Mouse (Mus musculus) CH12.LX (cell line): ENCODE data around the gene Pou4f1. TPM values are rescaled to one million over a fixed set of nuclear protein-coding genes. Genes with fewer than 3 reads are reported as not detected.

Experiments
- DNase-seq: peaks from one replicate; pipeline ENCODE4 v3.0.0-alpha.2; 2013; ENCODE audit errors: extremely low read depth
- H3K27ac ChIP-seq: 2 replicates; pipeline ENCODE4 v1.5.1; 2012; ENCODE audit warnings: low read depth, mild to moderate bottlenecking, control low read depth, moderate library complexity; ENCODE audit not compliant: insufficient read depth
- H3K27me3 ChIP-seq: replicated peaks from 2 replicates; pipeline ENCODE3; 2012; ENCODE audit warnings: inconsistent platforms
- H3K36me3 ChIP-seq, 2 experiments: replicated peaks in 1 of 2; 2 replicates each; pipeline versions ENCODE3 to v1.6.1; 2012; ENCODE audit warnings: inconsistent platforms in 1 of 2, low read length in 1 of 2, mild to moderate bottlenecking in 1 of 2, mixed read lengths in 1 of 2, moderate library complexity in 1 of 2; ENCODE audit not compliant: control insufficient read depth in 1 of 2, insufficient read depth in 1 of 2
- H3K4me1 ChIP-seq, 2 experiments: 2 replicates each; pipeline ENCODE4 v1.6.1; 2012; ENCODE audit warnings: inconsistent platforms in 1 of 2, moderate library complexity in 1 of 2; ENCODE audit not compliant: insufficient read depth in 2 of 2, control insufficient read depth in 1 of 2
- H3K4me2 ChIP-seq: 2 replicates; pipeline ENCODE4 v1.6.1; 2012; ENCODE audit warnings: low read depth, mild to moderate bottlenecking, control low read depth; ENCODE audit not compliant: poor library complexity, insufficient read depth, severe bottlenecking
- H3K4me3 ChIP-seq, 3 experiments: fragments of 150-350 bp in 1 of 3; sonication (generic) in 1 of 3; replicated peaks in 1 of 3; 2 replicates each; pipeline versions ENCODE3 to v1.5.1; 2011 to 2012; ENCODE audit warnings: low read depth in 2 of 3, low read length in 2 of 3, mild to moderate bottlenecking in 2 of 3, moderate library complexity in 2 of 3, control low read depth in 1 of 3, improper control_type of control experiment in 1 of 3, inconsistent platforms in 1 of 3, mixed read lengths in 1 of 3; ENCODE audit not compliant: poor library complexity in 1 of 3
- H3K79me2 ChIP-seq: replicated peaks from 2 replicates; pipeline ENCODE4 v1.6.1; 2012; ENCODE audit warnings: mild to moderate bottlenecking, moderate library complexity; ENCODE audit not compliant: control insufficient read depth, poor library complexity, insufficient read depth, severe bottlenecking; ENCODE audit errors: extremely low read depth
- H3K9ac ChIP-seq: 2 replicates; pipeline ENCODE4 v1.6.1; 2012; ENCODE audit warnings: low read depth, mild to moderate bottlenecking, control low read depth, moderate library complexity; ENCODE audit not compliant: insufficient read depth
- H3K9me3 ChIP-seq: replicated peaks from 2 replicates; pipeline ENCODE3; 2012; ENCODE audit warnings: low read length, inconsistent platforms, mixed read lengths
- BHLHE40 ChIP-seq: IDR thresholded peaks from 2 replicates; pipeline ENCODE4 v1.6.1; 2011; ENCODE audit warnings: mild to moderate bottlenecking, low read depth, low read length, improper control_type of control experiment
- CHD2 ChIP-seq: IDR thresholded peaks from 2 replicates; pipeline ENCODE4 v1.6.1; 2011; ENCODE audit warnings: low read length, improper control_type of control experiment
- ELF1 ChIP-seq: IDR thresholded peaks from 2 replicates; pipeline ENCODE4 v1.6.1; 2014; ENCODE audit warnings: low read depth, mild to moderate bottlenecking, inconsistent platforms, low read length, improper control_type of control experiment
- EP300 ChIP-seq: IDR thresholded peaks from 2 replicates; pipeline ENCODE4 v1.6.1; 2011; ENCODE audit warnings: low read length, improper control_type of control experiment
- ETS1 ChIP-seq: conservative IDR thresholded peaks from 2 replicates; pipeline ENCODE4 v1.6.1; 2012; ENCODE audit warnings: low read depth, mild to moderate bottlenecking, inconsistent platforms, low read length, improper control_type of control experiment, moderate library complexity
- HCFC1 ChIP-seq: IDR thresholded peaks from 2 replicates; pipeline ENCODE4 v1.6.1; 2012; ENCODE audit warnings: low read depth, mild to moderate bottlenecking, inconsistent platforms, low read length, improper control_type of control experiment
- IRF4 ChIP-seq: IDR thresholded peaks from 2 replicates; pipeline ENCODE4 v1.6.1; 2014; ENCODE audit warnings: low read depth, mild to moderate bottlenecking, inconsistent platforms, low read length, improper control_type of control experiment
- JUN ChIP-seq: IDR thresholded peaks from 2 replicates; pipeline ENCODE4 v1.6.1; 2011; ENCODE audit warnings: low read depth, mild to moderate bottlenecking, low read length, improper control_type of control experiment, moderate library complexity; ENCODE audit not compliant: insufficient read depth
- MAFK ChIP-seq: IDR thresholded peaks from 2 replicates; pipeline ENCODE4 v1.6.1; 2011; ENCODE audit warnings: low read length, improper control_type of control experiment; ENCODE audit not compliant: insufficient replicate concordance
- MAZ ChIP-seq: IDR thresholded peaks from 2 replicates; pipeline ENCODE4 v1.6.1; 2012; ENCODE audit warnings: low read depth, mild to moderate bottlenecking, inconsistent platforms, low read length, improper control_type of control experiment, moderate library complexity
- MEF2A ChIP-seq: IDR thresholded peaks from 2 replicates; pipeline ENCODE4 v1.6.1; 2014; ENCODE audit warnings: low read depth, mild to moderate bottlenecking, inconsistent platforms, low read length, improper control_type of control experiment, borderline replicate concordance
- MYC ChIP-seq: IDR thresholded peaks from 2 replicates; pipeline ENCODE4 v1.6.1; 2011; ENCODE audit warnings: low read depth, mild to moderate bottlenecking, improper control_type of control experiment, low read length
- NELFE ChIP-seq: IDR thresholded peaks from 2 replicates; pipeline ENCODE4 v1.6.1; 2011; ENCODE audit warnings: low read depth, low read length, improper control_type of control experiment
- PAX5 ChIP-seq: IDR thresholded peaks from 2 replicates; pipeline ENCODE4 v1.6.1; 2012; ENCODE audit warnings: low read length, inconsistent platforms, mixed read lengths
- POLR2AphosphoS2 ChIP-seq: IDR thresholded peaks from 2 replicates; pipeline ENCODE4 v1.6.1; 2011; ENCODE audit warnings: low read depth, low read length, improper control_type of control experiment
- RAD21 ChIP-seq: IDR thresholded peaks from 2 replicates; pipeline ENCODE4 v1.6.1; 2011; ENCODE audit warnings: low read depth, mild to moderate bottlenecking, low read length, improper control_type of control experiment, moderate library complexity
- RCOR1 ChIP-seq: conservative IDR thresholded peaks from 2 replicates; pipeline ENCODE4 v1.6.1; 2012; ENCODE audit warnings: low read depth, mild to moderate bottlenecking, inconsistent platforms, low read length, improper control_type of control experiment
- TBP ChIP-seq: conservative IDR thresholded peaks from 2 replicates; pipeline ENCODE4 v1.6.1; 2011; ENCODE audit warnings: low read depth, low read length, improper control_type of control experiment
- USF2 ChIP-seq: conservative IDR thresholded peaks from 2 replicates; pipeline ENCODE4 v1.6.1; 2011; ENCODE audit warnings: low read depth, low read length, improper control_type of control experiment
- ZC3H11A ChIP-seq: IDR thresholded peaks from 2 replicates; pipeline ENCODE4 v1.6.1; 2012; ENCODE audit warnings: low read depth, mild to moderate bottlenecking, inconsistent platforms, low read length, improper control_type of control experiment
- ZKSCAN1 ChIP-seq: IDR thresholded peaks from 2 replicates; pipeline ENCODE4 v1.6.1; 2012; ENCODE audit warnings: low read depth, inconsistent platforms, low read length, improper control_type of control experiment, borderline replicate concordance
- ZNF384 ChIP-seq: IDR thresholded peaks from 2 replicates; pipeline ENCODE4 v1.6.1; 2012; ENCODE audit warnings: low read depth, low read length, improper control_type of control experiment, inconsistent platforms
- dilution Hi-C: fragments of 300-500 bp; cut with MboI; formaldehyde crosslinking; loops from 2 replicates; pipeline ENCODE4 v1.14.3; 2020; ENCODE audit warnings: low sequenced_read_pairs; ENCODE audit not compliant: extremely low pct_unique_long_range_greater_than_20kb, extremely low pct_ligation_motif_present
- in situ Hi-C: fragments of 300-500 bp; cut with MboI; formaldehyde crosslinking; loops from 3 replicates; pipeline ENCODE4 v1.14.3; 2019; ENCODE audit warnings: low sequenced_read_pairs, low pct_ligation_motif_present, low pct_unique_long_range_greater_than_20kb, mixed read lengths
- polyA plus RNA-seq: library from polyadenylated mRNA; unstranded; fragments of >175 nt; gene quantifications from 2 replicates; pipeline ENCODE4 v1.2.1, GENCODE M21; 2012; ENCODE audit warnings: low read depth; ENCODE audit not compliant: insufficient read length
- total RNA-seq, 2 experiments: library from RNA; depleted of rRNA; stranded (reverse); fragments of 300-350 nt in 1 of 2; fragments of >200 nt in 1 of 2; gene quantifications; 2 replicates each; pipeline ENCODE4 v1.2.3; 2012 to 2014

The Pou4f1 gene
- total and polyA plus RNA-seq, 3 experiments, result 1.1 to 4.2 (median 1.5) TPM

GRCm38 (mm10) chr14:104477616-104478015 lies 9.8 kb upstream of the Pou4f1 start:
- H3K4me2 ChIP-seq, result no peak overlapping the region
- H3K36me3 ChIP-seq, result peaks cover 10 to 50% of the 10 kb centered on the region in 2 experiments
- no peaks in the 10 kb centered on the region for H3K9me3 ChIP-seq
- H3K79me2 ChIP-seq, result no peaks in the 10 kb centered on the region
- dilution Hi-C loops (no loop called here), in situ Hi-C loops (loop anchor here (5.0 kb wide), 1 partner anchor 35 kb away; no protein-coding TSS in a partner anchor)
- H3K4me1 ChIP-seq, result peaks cover 9 to 53% of the 10 kb centered on the region in 2 experiments; a peak in 3 of 4 replicates
- no peaks in the 10 kb centered on the region for H3K27me3 ChIP-seq
- H3K4me3 ChIP-seq, result no peak overlapping the region
- no peak overlapping the region for H3K9ac ChIP-seq
- peak; percentile 55 for DNase-seq
- 0 out of 2 replicates have a peak, but pooled peaks have one; percentile 15 for TF ChIP-seq ETS1
- peak; percentile 25; the same call in 1 of the 2 replicates for TF ChIP-seq EP300
- TF ChIP-seq BHLHE40, result peak; percentile 8; the same call in 1 of the 2 replicates
- no peak for TF ChIP-seq RAD21
- TF ChIP-seq CHD2, result no peak
- peak; percentile 71 for TF ChIP-seq ZNF384
- H3K27ac ChIP-seq, result no peak overlapping the region

GRCm38 (mm10) chr14:104475438-104475837 lies 7.6 kb upstream of the Pou4f1 start:
- no peak overlapping the region for H3K9ac ChIP-seq
- H3K4me1 ChIP-seq, result peaks cover 14 to 53% of the 10 kb centered on the region in 2 experiments
- H3K79me2 ChIP-seq, result no peaks in the 10 kb centered on the region
- H3K4me3 ChIP-seq, result no peak overlapping the region
- no peak overlapping the region for H3K4me2 ChIP-seq
- TF ChIP-seq ZKSCAN1 (no peak), TBP (no peak), IRF4 (no peak), ELF1 (no peak), POLR2AphosphoS2 (no peak), MAFK (no peak), RCOR1 (no peak), USF2 (no peak), MYC (no peak), ZC3H11A (no peak), JUN (no peak), MAZ (no peak), NELFE (no peak), HCFC1 (no peak), PAX5 (no peak), CHD2 (no peak), MEF2A (no peak)
- peaks cover 10 to 39% of the 10 kb centered on the region in 2 experiments for H3K36me3 ChIP-seq
- peaks cover 3% of the 10 kb centered on the region for H3K27me3 ChIP-seq
- dilution Hi-C loops, result no loop called here
- no peak for DNase-seq
- in situ Hi-C loops, result loop anchor here (5.0 kb wide), 1 partner anchor 37 kb away; no protein-coding TSS in a partner anchor
- H3K9me3 ChIP-seq, result no peaks in the 10 kb centered on the region
- H3K27ac ChIP-seq, result no peak overlapping the region
